Mouse (Mus musculus): ENCODE data around the gene Rac2.

Gene Rac2

GRCm38 (mm10) chr15:78572658-78573397 is at the start of gene Rac2:
TSS of gene Rac2 (minus strand) at chr15:78572783.
- CTCF ChIA-PET: interaction anchor here (0.5 to 1.3 kb wide), 5 partner anchors 8 to 147 kb away, joined by 4 to 7 read pairs (median 7); no protein-coding TSS in a partner anchor

GRCm38 (mm10) chr15:78616973-78617372 is 44.4 kb upstream of the Rac2 start:
- CTCF ChIA-PET: interaction anchor here (0.5 kb wide), 1 partner anchor 231 kb away, joined by 6 read pairs; no protein-coding TSS in a partner anchor

DNA sequence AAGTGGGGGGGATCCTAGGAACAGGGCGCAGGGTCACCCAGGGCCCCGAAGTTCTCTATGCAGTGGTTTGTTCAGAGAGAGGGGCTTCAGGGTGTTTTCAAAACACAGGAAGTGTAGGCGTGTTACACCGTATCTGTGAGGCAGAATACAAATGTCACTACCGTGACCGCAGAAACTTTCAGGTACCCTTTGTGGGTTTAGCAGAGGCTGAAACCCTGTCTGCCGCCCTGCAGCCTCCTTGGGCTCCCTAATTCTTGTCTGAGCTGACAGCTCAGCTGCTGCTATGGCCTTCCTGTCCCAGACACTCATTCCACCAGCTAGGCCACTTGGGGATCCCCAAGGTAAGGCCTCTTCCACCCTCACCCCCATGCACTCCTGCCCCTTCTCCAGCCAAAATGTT is 42.0 kb upstream of the Rac2 start:
- CTCF ChIA-PET: interaction anchor here (0.7 kb wide), 1 partner anchor 11 kb away, joined by 4 read pairs; no protein-coding TSS in a partner anchor

DNA sequence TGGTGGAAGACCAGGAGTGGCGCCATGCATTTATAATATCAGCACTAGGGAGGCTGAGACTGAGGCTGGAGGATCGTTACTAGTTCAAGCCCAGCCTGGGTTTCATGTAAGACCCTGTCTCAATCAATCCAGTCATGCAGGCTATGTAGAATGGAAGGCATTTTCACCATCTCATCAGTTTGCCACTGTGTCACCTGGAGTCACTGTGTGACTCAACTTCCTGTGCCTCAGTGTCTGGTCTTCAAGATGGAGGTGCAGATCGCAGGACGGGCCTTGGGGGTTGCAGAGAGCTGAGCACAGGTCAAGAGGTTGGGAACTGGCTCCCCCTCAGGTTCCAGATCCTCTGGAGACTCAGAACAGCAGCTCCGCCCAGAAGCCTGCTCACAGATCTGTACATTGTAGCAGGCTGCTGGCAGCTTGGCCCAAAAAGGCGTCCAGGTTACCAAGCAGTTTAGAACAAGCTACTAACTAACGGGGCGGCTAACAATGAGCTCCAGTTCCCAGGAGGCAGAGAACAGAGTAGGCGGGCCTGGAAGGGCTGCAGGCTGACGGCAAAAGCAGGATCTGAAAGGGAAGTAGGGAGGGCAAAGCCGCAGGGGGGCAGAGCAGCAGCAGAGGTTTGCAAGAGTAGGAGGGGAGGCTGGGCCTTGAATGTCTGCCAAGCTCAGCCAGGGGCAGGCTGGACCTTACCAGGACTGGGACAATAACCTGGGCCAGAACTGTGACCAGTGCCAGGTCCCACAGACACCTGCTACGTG is 38.3 kb upstream of the Rac2 start:
- CTCF ChIA-PET: interaction anchor here (0.5 kb wide), 1 partner anchor 17 kb away, joined by 10 read pairs; no protein-coding TSS in a partner anchor

- CTCF ChIA-PET: interaction anchor here (0.6 kb wide), 1 partner anchor 163 kb away, joined by 3 read pairs; no protein-coding TSS in a partner anchor
Measured at GRCm38 (mm10) chr15:78607463-78607862, 34.9 kb upstream of the Rac2 start.

- CTCF ChIA-PET: no interaction called here
Measured at GRCm38 (mm10) chr15:78606059-78606458, 33.5 kb upstream of the Rac2 start.

- CTCF ChIA-PET: interaction anchor here (0.7 to 0.8 kb wide), 2 partner anchors 10 to 77 kb away, joined by 6 to 7 read pairs; no protein-coding TSS in a partner anchor
Measured at GRCm38 (mm10) chr15:78605371-78605791, 32.8 kb upstream of the Rac2 start.

GRCm38 (mm10) chr15:78604255-78604654 is 31.7 kb upstream of the Rac2 start:
- CTCF ChIA-PET: interaction anchor here (1.1 kb wide), 1 partner anchor 17 kb away, joined by 4 read pairs; no protein-coding TSS in a partner anchor

DNA sequence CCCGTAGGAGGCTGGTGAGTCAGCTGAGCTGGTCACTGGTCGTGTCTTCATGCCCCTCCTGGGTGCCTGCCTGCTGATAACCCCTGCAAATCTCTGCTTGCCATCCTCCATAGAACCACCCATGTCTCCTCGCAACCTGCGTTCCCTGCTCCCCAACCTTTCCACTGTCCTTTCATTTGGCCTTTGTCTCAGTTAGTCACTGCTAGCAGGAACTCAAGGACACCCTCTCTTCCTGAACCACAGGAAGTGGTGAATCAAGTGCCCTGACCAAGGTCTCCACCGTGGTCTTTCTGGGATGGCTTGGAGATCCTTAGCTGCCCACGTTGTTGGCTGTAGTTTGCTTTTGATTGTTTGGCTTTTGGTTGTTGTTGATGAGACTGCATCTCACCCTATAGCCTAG is 28.6 kb upstream of the Rac2 start:
- CTCF ChIA-PET: no interaction called here

- CTCF ChIA-PET: no interaction called here
Measured at GRCm38 (mm10) chr15:78599529-78600193, 27.1 kb upstream of the Rac2 start.

- CTCF ChIA-PET: interaction anchor here (0.6 to 0.8 kb wide), 3 partner anchors 121 to 380 kb away, joined by 5 to 12 read pairs (median 8); no protein-coding TSS in a partner anchor
Measured at GRCm38 (mm10) chr15:78599124-78599523, 26.5 kb upstream of the Rac2 start.

DNA sequence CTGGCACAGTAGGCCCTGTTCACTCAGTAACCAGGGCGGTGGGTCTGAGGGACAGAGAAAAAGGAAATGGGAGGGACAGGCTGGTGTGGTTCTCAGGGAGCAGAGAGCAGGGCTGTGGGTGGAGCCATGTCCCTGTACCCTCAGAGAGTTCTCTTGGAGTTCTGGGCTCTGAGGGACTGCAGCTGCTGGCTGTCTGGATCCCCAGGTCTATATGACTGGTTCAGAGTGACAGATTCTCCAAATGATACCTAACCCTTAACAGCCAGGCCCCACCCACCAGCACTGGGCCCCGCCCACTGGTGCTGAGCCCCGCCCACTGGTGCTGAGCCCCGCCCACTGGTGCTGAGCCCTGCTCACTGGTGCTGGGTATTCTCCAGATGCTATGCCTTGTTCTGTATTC is 25.1 kb upstream of the Rac2 start:
- CTCF ChIA-PET: interaction anchor here (2.3 kb wide), 1 partner anchor 10 kb away, joined by 10 read pairs; no protein-coding TSS in a partner anchor

- CTCF ChIA-PET: interaction anchor here (2.3 kb wide), 1 partner anchor 9 kb away, joined by 10 read pairs; no protein-coding TSS in a partner anchor
Measured at GRCm38 (mm10) chr15:78596914-78597313, 24.3 kb upstream of the Rac2 start, which contains the start of gene Cyth4. TSS of gene Cyth4 (plus strand) at chr15:78597047.

- CTCF ChIA-PET: interaction anchor here (2.3 kb wide), 1 partner anchor 9 kb away, joined by 10 read pairs; no protein-coding TSS in a partner anchor
Measured at GRCm38 (mm10) chr15:78596504-78596903, 23.9 kb upstream of the Rac2 start.

DNA sequence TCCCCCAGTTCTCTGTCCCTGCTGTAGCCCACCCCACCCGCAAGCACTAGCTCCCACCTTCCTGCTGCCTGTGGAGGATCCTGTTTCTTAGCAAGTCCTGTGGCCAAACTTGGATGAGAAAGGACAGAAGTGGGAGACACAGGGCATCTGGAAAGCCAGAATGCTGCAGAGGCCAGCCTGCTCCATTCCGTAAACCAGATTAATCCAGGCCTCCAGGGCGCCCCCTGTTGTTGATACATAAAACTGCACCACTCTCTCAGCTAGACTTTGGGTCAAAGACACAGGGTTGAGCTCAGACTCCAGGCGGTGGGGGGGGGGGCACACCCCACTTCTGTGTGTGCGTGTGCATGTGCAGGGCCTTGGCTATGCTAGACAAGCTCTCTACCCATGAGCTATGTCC is 22.9 kb upstream of the Rac2 start:
- CTCF ChIA-PET: interaction anchor here (0.6 to 0.7 kb wide), 5 partner anchors 9 to 789 kb away, joined by 3 to 9 read pairs (median 5); no protein-coding TSS in a partner anchor

DNA sequence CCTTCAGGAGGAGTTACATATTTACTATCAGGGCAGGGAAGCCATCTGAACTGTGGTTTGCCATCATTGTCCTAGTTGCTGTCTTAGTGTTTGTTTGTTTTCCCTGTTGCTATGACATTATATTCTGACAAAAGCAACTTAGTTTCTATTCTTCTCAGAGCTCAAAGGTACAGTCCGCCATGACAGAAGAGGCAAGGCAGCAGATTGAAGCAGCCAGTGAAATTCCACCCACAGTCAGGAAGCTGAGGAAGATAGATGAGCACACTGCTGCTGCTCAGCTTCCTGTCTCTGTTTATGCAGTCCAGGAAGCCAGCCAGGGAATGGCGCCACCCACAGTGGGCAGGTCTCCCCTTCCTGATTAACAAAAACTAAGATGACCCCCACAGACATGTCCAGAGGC is 22.2 kb upstream of the Rac2 start:
- CTCF ChIA-PET: interaction anchor here (0.6 to 0.7 kb wide), 2 partner anchors 10 to 789 kb away, joined by 6 to 9 read pairs; no protein-coding TSS in a partner anchor

DNA sequence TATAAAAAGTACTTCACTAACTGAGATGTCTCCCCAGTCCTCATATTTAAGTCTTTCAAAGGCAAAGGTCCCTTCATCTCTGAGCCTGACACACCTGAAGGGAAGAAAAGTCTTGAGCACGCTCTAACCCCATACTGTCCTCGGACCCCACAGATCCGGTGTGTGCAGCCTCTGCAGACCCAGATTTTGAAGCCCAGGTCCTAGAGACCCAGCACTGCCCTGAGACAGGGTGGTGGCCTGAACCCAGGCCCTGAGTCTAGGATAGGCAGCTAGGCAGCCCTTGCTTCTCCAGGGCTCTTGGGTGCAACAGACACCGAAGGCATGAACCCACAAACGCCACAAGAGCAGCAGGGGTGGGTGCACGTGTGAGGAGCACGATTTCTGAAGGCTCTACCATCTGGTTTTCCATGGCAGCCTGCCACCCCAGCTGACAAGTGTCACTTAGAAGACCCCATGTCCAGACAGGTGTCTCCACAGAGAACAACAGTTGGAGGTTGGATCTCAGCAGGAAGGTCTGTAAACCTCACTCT is 21.4 kb upstream of the Rac2 start:
- CTCF ChIA-PET: interaction anchor here (0.7 kb wide), 1 partner anchor 17 kb away, joined by 10 read pairs; no protein-coding TSS in a partner anchor

DNA sequence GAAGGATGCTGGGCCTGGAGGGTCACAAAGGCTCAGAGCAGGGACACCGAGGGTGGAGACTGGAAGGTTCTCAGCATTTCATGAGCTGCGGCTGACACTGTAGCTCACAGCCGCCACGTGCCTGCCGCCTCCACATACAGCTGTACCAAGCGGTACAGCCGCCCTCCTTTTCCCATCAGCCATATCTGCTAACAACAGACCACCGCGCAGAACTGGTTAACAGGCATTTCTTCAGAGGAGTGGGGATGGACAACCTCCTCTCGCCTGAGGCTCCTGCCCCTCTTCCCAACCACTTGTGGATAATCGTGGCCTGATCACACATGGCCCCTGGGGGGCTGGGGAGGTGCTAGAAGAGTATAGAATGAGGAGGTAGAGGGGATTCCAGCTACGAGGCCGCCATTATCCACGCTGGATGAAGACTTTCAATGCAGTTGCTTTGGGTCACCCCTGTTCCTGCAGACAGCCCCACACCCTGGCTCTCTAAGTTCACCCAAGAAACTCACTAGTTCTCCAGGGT is 19.9 kb upstream of the Rac2 start:
- CTCF ChIA-PET: no interaction called here

DNA sequence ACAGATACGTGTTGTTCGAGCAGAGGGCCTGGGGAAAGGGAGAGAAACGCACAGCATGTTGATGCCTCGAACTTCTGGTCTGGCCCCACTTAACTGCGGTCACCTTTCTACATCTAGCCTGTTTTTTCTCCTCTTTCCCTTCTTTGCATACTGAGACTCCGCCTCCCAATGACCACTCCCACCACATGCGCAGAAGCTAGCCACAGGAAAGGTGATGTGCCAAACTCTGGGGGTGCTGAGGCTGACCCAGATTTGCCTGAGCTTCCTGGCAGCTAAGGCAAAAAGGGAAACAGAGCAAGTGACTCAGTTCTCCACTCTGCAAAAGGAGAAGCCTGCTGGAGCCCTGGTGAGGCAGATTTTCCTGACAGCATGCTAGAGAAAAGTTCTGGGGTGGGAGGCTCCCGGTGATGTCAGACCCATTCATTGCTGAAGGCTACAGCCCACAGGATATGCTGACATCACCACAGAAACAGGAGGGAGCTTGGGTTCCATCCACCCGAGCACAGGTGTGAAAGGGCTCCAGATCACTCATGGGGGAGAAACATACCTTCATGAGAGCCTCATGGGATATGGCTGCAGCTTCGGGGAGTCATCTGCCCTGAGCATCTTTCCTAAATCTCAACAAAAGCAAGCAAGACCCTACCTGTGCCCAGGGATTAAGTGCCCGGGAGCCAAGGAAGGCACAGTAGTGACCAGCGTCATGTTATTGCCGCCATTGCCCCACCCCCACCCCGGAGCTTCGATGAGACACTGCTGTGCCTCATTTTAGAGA is 19.3 kb upstream of the Rac2 start:
- CTCF ChIA-PET: interaction anchor here (0.8 kb wide), 1 partner anchor 72 kb away, joined by 3 read pairs; no protein-coding TSS in a partner anchor

GRCm38 (mm10) chr15:78590785-78591184 is 18.2 kb upstream of the Rac2 start:
- CTCF ChIA-PET: interaction anchor here (0.6 kb wide), 2 partner anchors 149 to 709 kb away, joined by 3 to 4 read pairs; no protein-coding TSS in a partner anchor

Measured in spleen, embryonic (tissue).